Mouse (Mus musculus): ENCODE measurements around the gene Scand1. TPM values are rescaled to one million over a fixed set of nuclear protein-coding genes. Genes with fewer than 3 reads are reported as not detected.

Gene Scand1
- polyA plus RNA-seq, 1 experiment from 2014 or later: 93.0 TPM

DNA sequence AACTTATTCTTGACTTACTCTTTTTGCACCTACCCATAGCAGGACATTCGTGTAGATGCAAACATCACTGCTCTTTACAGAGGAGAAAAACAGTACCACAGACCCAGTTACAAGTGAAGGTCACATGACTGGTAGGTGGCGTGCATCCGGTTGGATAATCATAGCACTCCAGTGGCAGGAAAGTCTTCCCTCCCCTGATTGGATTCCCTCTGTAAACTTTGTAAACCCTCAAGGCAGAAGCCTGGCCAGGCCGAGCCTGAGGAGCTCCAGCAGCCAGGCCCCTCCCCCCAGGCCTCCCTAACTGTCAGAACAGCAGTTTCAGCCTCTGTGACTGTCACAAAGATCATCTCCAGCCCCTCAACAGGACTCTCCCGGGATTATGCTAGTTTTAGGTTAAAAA, 12.2 kb upstream of the Scand1 start:
- Histone ChIP-seq H3K4me1 (no peaks in the 10 kb centered on the region), H3K36me3 (peaks cover 3% of the 10 kb centered on the region; the same call in 1 of the 2 replicates), H3K27me3 (no peaks in the 10 kb centered on the region), H3K27ac (replicated peaks) (no peak overlapping the region), H3K9me3 (no peaks in the 10 kb centered on the region), H3K4me3 (no peak overlapping the region), H3K4me2 (replicated peaks) (no peak overlapping the region), H3K9ac (replicated peaks) (no peak overlapping the region)
- 54% methylated on average over 5 of the region's 5 CpGs for WGBS
- ATAC-seq (replicated peaks): no peak

DNA sequence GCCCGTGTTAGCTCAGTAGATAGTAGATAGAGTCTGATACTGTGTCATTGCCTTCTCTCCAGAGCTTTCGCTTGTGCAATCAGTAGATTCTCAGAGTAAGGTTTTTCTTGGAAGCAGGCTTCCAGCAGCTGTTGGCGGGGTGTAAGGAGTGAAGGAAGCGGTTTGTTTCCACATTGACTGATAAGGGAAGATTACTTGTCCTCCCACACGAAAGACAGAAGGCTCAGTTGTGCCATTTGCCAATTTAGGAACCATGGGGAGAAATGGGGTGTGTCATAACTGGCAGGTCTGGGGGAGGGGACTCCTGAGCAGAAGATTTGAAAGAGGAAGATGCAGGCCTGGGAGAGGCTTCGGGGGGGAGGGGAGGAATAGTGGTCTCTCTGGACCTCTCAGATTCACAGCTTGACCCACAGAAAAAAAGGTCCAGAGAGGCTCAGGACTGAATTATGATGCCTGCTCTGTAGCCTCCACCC, 11.6 kb upstream of the Scand1 start:
- WGBS: 76% methylated on average over 6 of the region's 6 CpGs
- no peak overlapping the region for H3K9ac ChIP-seq (replicated peaks)
- H3K9me3 ChIP-seq: no peaks in the 10 kb centered on the region
- H3K36me3 ChIP-seq: peaks cover 3% of the 10 kb centered on the region; the same call in 1 of the 2 replicates
- no peaks in the 10 kb centered on the region for H3K27me3 ChIP-seq
- no peak overlapping the region for H3K4me3 ChIP-seq
- H3K4me1 ChIP-seq: no peaks in the 10 kb centered on the region
- no peak overlapping the region for H3K4me2 ChIP-seq (replicated peaks)
- ATAC-seq (replicated peaks): no peak
- no peak overlapping the region for H3K27ac ChIP-seq (replicated peaks)

DNA sequence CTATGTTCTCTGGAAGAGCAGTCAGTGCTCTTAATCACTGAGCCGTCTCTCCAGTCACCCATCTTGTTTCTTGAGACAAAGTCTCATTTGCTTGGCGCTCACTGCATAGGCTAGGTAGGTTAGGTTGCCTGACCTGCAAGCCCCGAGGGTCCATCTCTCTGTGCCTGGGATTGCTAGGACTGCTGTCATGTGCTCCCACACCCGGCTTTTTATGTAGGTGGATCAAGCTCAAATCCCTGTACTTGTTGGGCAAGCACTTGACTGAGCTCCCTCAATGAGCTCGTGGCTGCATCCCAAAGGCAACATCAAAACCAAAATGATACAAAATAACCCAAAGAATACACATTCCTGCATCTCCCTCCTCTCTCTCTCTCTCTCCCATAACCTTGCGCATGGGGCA, 9.0 kb upstream of the Scand1 start:
- ATAC-seq (replicated peaks): no peak

DNA sequence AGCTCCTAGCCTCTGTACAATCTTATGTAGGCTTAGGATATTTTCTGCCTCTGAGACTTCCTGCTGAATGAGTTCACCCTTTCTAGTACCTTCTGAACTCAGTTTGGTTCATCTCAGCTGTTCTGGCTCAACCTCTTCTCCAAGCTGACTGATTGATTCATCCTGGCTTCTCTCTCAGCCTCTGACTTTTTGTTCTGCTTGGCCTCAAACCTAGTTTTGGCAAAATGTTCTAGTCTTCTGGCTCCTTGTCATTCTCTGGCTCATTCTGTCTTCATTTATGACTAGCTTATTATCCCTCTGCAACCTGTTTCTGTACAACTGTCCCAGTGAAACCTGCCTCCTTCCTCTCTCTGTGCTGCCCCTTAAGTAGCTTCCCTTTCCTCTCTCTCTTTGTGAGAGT, 6.0 kb upstream of the Scand1 start:
- Histone ChIP-seq H3K4me1 (peaks cover 3% of the 10 kb centered on the region; the same call in 1 of the 2 replicates), H3K9me3 (no peaks in the 10 kb centered on the region), H3K4me3 (no peak overlapping the region), H3K27me3 (no peaks in the 10 kb centered on the region), H3K36me3 (peaks cover 7% of the 10 kb centered on the region; the same call in 1 of the 2 replicates), H3K4me2 (replicated peaks) (no peak overlapping the region), H3K27ac (replicated peaks) (no peak overlapping the region), H3K9ac (replicated peaks) (no peak overlapping the region)
- ATAC-seq (replicated peaks): no peak

More for the DNA sequence above, 9.0 kb upstream of the Scand1 start:
- Histone ChIP-seq H3K27ac (replicated peaks) (no peak overlapping the region), H3K4me3 (no peak overlapping the region), H3K27me3 (no peaks in the 10 kb centered on the region), H3K4me1 (no peaks in the 10 kb centered on the region), H3K4me2 (replicated peaks) (no peak overlapping the region), H3K36me3 (peaks cover 3% of the 10 kb centered on the region; the same call in 1 of the 2 replicates), H3K9ac (replicated peaks) (no peak overlapping the region), H3K9me3 (no peaks in the 10 kb centered on the region)
- WGBS: 86% methylated on average over 6 of the region's 6 CpGs

DNA sequence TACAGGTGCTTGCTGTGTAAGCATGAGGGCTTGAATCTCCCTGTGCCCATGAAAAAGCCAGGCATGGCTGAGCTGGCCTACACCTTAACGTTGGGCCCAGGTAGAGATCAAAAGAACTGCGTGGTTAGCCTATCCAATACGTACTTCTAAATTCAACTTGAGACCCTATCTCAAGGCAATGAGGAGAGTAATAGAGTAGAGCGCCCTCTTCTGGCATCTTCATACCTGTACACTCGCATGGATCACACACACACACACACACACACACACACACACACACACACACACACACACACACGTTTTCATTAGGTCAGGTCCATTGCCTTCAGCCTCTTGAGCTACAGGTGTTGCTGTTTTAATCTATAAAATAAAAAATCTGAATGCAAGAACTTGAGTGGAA, 2.3 kb upstream of the Scand1 start:
- H3K9me3 ChIP-seq: no peaks in the 10 kb centered on the region
- H3K4me1 ChIP-seq: peaks cover 15% of the 10 kb centered on the region
- 0 out of 2 replicates have a peak, but pooled peaks cover 7% of the 10 kb centered on the region for H3K36me3 ChIP-seq
- no peaks in the 10 kb centered on the region for H3K27me3 ChIP-seq
- no peak overlapping the region for H3K27ac ChIP-seq (replicated peaks)
- H3K9ac ChIP-seq (replicated peaks): no peak overlapping the region
- H3K4me2 ChIP-seq (replicated peaks): no peak overlapping the region
- no peak for ATAC-seq (replicated peaks)
- 89% methylated on average over 6 of the region's 6 CpGs for WGBS
- no peak overlapping the region for H3K4me3 ChIP-seq

DNA sequence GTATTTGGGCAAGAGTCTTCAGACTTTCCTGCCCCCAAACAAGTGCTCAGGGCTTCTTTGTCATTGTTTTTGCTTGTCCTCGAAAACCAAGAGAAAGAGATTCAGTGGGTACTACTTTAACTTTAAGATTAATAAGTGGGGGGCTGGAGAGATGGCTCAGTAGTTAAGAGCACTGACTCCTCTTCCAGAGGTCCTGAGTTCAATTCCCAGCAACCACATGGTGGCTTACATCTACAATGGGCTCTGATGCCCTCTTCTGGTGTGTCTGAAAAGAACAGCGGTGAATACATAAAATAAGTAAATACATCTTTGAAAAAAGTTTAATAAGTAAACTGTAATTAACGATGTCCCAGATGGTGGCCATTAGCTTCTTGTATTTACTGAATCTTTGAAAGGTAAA, 649 bp upstream of the Scand1 start:
- ATAC-seq (replicated peaks): no peak
- 44% methylated on average over 3 of the region's 3 CpGs for WGBS
- Histone ChIP-seq H3K36me3 (0 out of 2 replicates have a peak, but pooled peaks cover 7% of the 10 kb centered on the region), H3K4me2 (replicated peaks) (peak overlapping the region; percentile 94), H3K4me3 (peak overlapping the region; percentile 65), H3K4me1 (peaks cover 15% of the 10 kb centered on the region), H3K9me3 (no peaks in the 10 kb centered on the region), H3K27me3 (no peaks in the 10 kb centered on the region), H3K27ac (replicated peaks) (peak overlapping the region; percentile 93; the same call in 1 of the 2 replicates), H3K9ac (replicated peaks) (peak overlapping the region; percentile 77)

DNA sequence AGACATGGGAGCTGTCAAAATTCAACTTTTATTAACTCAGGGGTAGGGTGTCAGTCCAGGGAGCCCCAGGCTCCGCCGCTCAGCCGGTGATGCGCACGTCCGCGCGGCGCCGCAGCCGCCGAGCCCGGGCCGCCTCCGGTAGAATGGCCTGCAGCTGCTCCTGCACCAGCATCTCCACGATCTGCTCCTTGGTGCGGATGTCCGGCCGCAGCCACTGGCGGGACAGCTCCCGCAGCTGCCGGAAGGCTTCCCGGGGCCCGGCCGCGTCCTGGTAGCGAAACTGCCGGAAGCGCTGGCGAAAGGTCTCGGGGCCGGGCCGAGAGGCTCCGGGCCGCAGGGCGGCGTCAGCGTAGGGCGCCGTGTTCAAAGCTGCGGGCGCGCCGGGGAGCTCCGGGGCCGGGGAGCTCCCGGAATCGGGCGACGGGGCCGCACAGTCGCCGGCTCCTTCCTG, 638 bp downstream of the Scand1 start:
- peaks cover 16% of the 10 kb centered on the region for H3K36me3 ChIP-seq
- H3K9ac ChIP-seq (replicated peaks): peak overlapping the region; percentile 77
- H3K4me1 ChIP-seq: peaks cover 15% of the 10 kb centered on the region
- H3K4me3 ChIP-seq: peak overlapping the region; percentile 65
- ATAC-seq (replicated peaks): peak; percentile 54
- H3K4me2 ChIP-seq (replicated peaks): peak overlapping the region; percentile 94
- H3K27ac ChIP-seq (replicated peaks): peak overlapping the region; percentile 93
- no peaks in the 10 kb centered on the region for H3K27me3 ChIP-seq
- WGBS: under 1% methylated on average over 53 of the region's 53 CpGs
- no peaks in the 10 kb centered on the region for H3K9me3 ChIP-seq

DNA sequence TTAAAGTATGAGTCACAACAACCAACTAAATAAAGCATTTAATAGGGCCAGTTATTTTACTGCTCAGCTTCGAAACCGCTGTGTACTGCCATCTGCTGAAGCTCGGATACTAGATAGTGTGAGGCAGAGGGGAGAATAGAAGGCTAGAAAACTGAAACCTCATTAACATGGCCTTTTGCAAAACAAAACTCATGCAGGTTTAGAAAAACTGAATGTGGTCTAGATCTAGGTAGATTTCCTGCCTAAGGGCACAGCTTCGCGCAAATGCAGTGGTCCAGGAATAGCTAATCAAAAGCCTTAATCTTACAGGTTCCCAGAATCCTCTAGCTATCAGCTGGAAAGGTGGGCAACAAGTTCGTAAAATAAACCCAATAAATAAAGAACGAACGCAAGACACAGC, 1.1 kb downstream of the Scand1 start:
- H3K36me3 ChIP-seq: peaks cover 19% of the 10 kb centered on the region
- peak overlapping the region; percentile 93 for H3K27ac ChIP-seq (replicated peaks)
- peak overlapping the region; percentile 77 for H3K9ac ChIP-seq (replicated peaks)
- H3K4me3 ChIP-seq: peak overlapping the region; percentile 65
- H3K27me3 ChIP-seq: no peaks in the 10 kb centered on the region
- no peaks in the 10 kb centered on the region for H3K9me3 ChIP-seq
- ATAC-seq (replicated peaks): no peak
- WGBS: 19% methylated on average over 8 of the region's 8 CpGs
- peak overlapping the region; percentile 94 for H3K4me2 ChIP-seq (replicated peaks)
- peaks cover 15% of the 10 kb centered on the region for H3K4me1 ChIP-seq

DNA sequence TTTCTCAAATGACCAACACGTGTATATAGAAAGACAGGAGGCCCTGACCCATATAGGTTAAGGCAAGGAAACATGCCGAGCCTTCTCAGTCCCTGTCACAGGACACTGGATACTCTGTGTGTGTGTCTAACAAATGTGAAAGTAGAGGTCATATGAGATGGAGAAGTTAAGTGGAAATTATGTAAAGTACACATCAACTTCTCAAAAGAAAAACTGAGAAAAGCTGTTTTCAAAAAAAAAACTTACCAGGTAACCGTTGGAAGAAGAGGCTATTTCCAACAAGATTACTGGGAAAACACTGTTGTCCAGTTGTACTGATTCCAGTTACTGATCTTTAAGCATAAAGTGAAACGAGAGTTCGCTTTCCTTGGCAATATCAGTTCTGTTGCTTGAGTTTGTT, 1.6 kb downstream of the Scand1 start:
- ATAC-seq (replicated peaks): no peak
- H3K4me3 ChIP-seq: peak overlapping the region; percentile 65
- H3K9me3 ChIP-seq: no peaks in the 10 kb centered on the region
- H3K4me2 ChIP-seq (replicated peaks): peak overlapping the region; percentile 94
- peaks cover 19% of the 10 kb centered on the region for H3K36me3 ChIP-seq
- peaks cover 15% of the 10 kb centered on the region for H3K4me1 ChIP-seq
- H3K27me3 ChIP-seq: no peaks in the 10 kb centered on the region
- no peak overlapping the region for H3K9ac ChIP-seq (replicated peaks)
- peak overlapping the region; percentile 93; the same call in 1 of the 2 replicates for H3K27ac ChIP-seq (replicated peaks)
- WGBS: 90% methylated on average over 5 of the region's 5 CpGs

DNA sequence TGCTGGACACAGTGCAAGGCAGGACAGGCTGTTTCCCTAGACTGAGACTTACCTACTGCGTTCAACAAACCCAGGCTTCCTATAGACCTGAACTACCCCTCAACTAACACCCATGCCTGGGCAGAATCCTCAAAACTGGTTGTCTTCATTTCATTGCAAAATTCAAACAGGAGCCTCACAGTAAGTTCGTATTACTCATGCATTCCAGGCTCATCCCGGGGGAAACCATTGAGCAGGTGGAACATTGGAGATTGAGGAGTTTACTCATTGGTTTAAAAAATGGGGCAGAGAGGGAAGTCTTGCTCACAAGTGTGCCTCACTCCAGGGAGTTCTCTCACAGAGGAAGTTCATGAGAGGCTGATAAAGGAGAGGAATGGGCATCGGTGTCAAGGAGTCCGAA, 2.0 kb downstream of the Scand1 start:
- no peaks in the 10 kb centered on the region for H3K27me3 ChIP-seq
- H3K36me3 ChIP-seq: peaks cover 19% of the 10 kb centered on the region
- H3K4me2 ChIP-seq (replicated peaks): no peak overlapping the region
- peaks cover 15% of the 10 kb centered on the region for H3K4me1 ChIP-seq
- no peaks in the 10 kb centered on the region for H3K9me3 ChIP-seq
- no peak overlapping the region for H3K4me3 ChIP-seq
- 91% methylated on average over 5 of the region's 5 CpGs for WGBS
- H3K9ac ChIP-seq (replicated peaks): no peak overlapping the region
- ATAC-seq (replicated peaks): no peak
- no peak overlapping the region for H3K27ac ChIP-seq (replicated peaks)

DNA sequence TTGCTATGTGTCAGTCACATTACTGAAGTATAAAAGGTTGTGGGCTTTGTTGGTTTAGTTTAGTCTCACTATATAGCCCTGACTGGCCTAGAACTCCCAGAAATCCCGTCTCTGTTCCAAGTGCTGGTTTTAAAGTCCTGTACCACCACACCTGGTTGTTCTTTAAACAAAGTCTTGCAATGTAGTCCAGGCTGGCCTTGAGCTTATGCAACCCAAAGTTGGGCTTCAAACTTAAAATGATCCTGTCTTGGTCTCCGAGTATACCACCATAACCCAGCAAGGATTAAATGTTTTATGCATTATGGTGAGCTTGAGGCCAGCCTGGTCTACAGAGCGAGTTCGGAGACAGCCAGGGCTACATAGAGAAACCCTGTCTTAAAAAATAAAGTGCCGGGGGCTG, 2.6 kb downstream of the Scand1 start:
- Histone ChIP-seq H3K9ac (replicated peaks) (no peak overlapping the region), H3K27ac (replicated peaks) (no peak overlapping the region), H3K36me3 (peaks cover 23% of the 10 kb centered on the region), H3K9me3 (no peaks in the 10 kb centered on the region), H3K4me2 (replicated peaks) (no peak overlapping the region), H3K4me1 (peaks cover 15% of the 10 kb centered on the region), H3K27me3 (no peaks in the 10 kb centered on the region), H3K4me3 (no peak overlapping the region)
- 95% methylated on average over 5 of the region's 5 CpGs for WGBS
- no peak for ATAC-seq (replicated peaks)

DNA sequence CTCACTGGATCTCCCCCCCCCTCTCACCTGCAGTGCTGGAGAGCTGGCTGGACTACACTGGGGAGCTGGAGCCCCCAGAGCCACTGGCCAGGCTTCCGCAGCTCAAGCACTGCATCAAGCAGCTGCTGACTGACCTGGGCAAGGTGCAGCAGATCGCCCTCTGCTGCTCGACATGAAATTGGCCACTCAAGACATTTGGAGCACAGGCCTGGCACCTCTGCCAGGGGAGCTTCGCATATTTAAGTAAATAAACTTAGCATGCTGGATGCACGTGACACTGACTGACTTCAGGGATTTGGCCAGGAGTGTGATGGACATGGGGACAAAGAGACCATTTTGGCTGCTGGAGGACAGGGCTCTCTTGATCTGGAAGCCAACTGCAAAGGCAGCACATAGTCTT, 5.2 kb downstream of the Scand1 start:
- no peak overlapping the region for H3K9ac ChIP-seq (replicated peaks)
- no peaks in the 10 kb centered on the region for H3K27me3 ChIP-seq
- no peak overlapping the region for H3K4me3 ChIP-seq
- H3K9me3 ChIP-seq: no peaks in the 10 kb centered on the region
- 56% methylated on average over 5 of the region's 5 CpGs for WGBS
- H3K27ac ChIP-seq (replicated peaks): no peak overlapping the region
- H3K36me3 ChIP-seq: peaks cover 43% of the 10 kb centered on the region
- H3K4me1 ChIP-seq: peaks cover 7% of the 10 kb centered on the region
- H3K4me2 ChIP-seq (replicated peaks): no peak overlapping the region
- no peak for ATAC-seq (replicated peaks)

DNA sequence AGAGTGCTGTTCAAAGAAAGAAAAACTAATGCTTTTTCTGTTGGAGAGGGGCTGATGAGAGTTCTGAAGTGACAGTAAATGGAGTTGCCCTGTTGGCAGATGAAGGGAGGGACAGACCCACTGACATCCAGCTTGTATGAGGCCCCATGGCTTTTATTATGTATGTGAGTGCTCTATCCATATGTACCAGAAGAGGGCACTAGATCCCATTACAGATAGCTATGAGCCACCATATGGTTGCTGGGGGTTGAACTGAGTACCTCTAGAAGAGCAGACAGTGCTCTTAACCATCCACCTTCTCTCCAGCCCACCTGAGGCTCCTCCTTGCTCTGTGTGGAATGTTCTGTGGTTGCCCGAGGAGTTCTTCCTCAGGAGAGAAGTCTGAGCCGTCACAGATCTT, 6.7 kb downstream of the Scand1 start:
- Histone ChIP-seq H3K27ac (replicated peaks) (no peak overlapping the region), H3K4me1 (no peaks in the 10 kb centered on the region), H3K4me2 (replicated peaks) (no peak overlapping the region), H3K27me3 (no peaks in the 10 kb centered on the region), H3K36me3 (peaks cover 52% of the 10 kb centered on the region), H3K9ac (replicated peaks) (no peak overlapping the region), H3K9me3 (no peaks in the 10 kb centered on the region), H3K4me3 (no peak overlapping the region)
- ATAC-seq (replicated peaks): no peak
- 87% methylated on average over 2 of the region's 2 CpGs for WGBS

All from forebrain, embryonic 15.5 days (tissue).